ENCODE assay signal across 9 mouse cellular contexts in genomic region chr9:47733780-47734451, GRCm38 (mm10).
DNase-seq lines count a peak whose midpoint lies in the region; ATAC-seq and TF ChIP-seq lines count a peak whose summit lies in the region.
"Had no signal": no experiment of that assay in that cellular context is flagged by ENCODE, and none has a peak within 500 bp of the region (broad histone marks: within the 10 kb centered on the region; RNA-seq: fewer than 3 reads in every experiment).

No protein-coding gene starts in this region.

- no peaks in the 10 kb centered on the region for H3K27me3 ChIP-seq in midbrain, postnatal 0 days (ENCODE audit: insufficient read depth, low read length)
- no peaks in the 10 kb centered on the region for H3K27me3 ChIP-seq in midbrain, embryonic 11.5 days (ENCODE audit: control insufficient read depth, insufficient read depth, low read length)
- no peaks in the 10 kb centered on the region for H3K27me3 ChIP-seq in forebrain, embryonic 16.5 days (replicated peaks; ENCODE audit: control insufficient read depth, insufficient read depth, low read length)
- H3K27me3 ChIP-seq: limb, embryonic 12.5 days had no signal

- DNase-seq in gastrocnemius, adult 18-20 months (ENCODE audit: low spot score): peak; percentile 19
- DNase-seq in gastrocnemius, postnatal 36 days: no peak
- DNase-seq in midbrain, postnatal 0 days (ENCODE audit: low spot score): peak; percentile 39
- DNase-seq in midbrain, embryonic 11.5 days (ENCODE audit: low spot score, missing footprints): no peak
- DNase-seq in heart, postnatal 36 days: peak; percentile 11 to 25
- peak; percentile 23 for DNase-seq in skeletal muscle tissue, adult 2 months (ENCODE audit: low read depth, low spot score)

- no peak for ATAC-seq in midbrain, postnatal 0 days (ENCODE audit: low FRiP score)
- ATAC-seq in midbrain, embryonic 11.5 days (ENCODE audit: low FRiP score): no peak
- ATAC-seq in inflammation-experienced regulatory T-cells, adult 6 months: no peak
- ATAC-seq in forebrain, embryonic 16.5 days: no peak

- 86% methylated on average over 13 of the region's 13 CpGs for WGBS in midbrain, postnatal 0 days
- 90% methylated on average over 13 of the region's 13 CpGs for WGBS in midbrain, embryonic 11.5 days
- 62% methylated on average over 13 of the region's 13 CpGs for WGBS in forebrain, embryonic 16.5 days

- no peak overlapping the region for H3K4me3 ChIP-seq in midbrain, postnatal 0 days (ENCODE audit: low read depth, low read length)
- H3K4me3 ChIP-seq in midbrain, embryonic 11.5 days (ENCODE audit: low read depth, low read length): no peak overlapping the region
- no peak overlapping the region for H3K4me3 ChIP-seq in forebrain, embryonic 16.5 days (replicated peaks; ENCODE audit: low read length)
- H3K4me3 ChIP-seq: limb, embryonic 12.5 days had no signal

- no peak overlapping the region for H3K4me2 ChIP-seq in midbrain, postnatal 0 days (ENCODE audit: low read depth, low read length, poor library complexity, severe bottlenecking)
- H3K4me2 ChIP-seq in midbrain, embryonic 11.5 days: no peak overlapping the region
- no peak overlapping the region for H3K4me2 ChIP-seq in forebrain, embryonic 16.5 days (ENCODE audit: low read length)
- H3K4me2 ChIP-seq: limb, embryonic 12.5 days had no signal

- H3K27ac ChIP-seq in midbrain, postnatal 0 days (ENCODE audit: low read depth, low read length): no peak overlapping the region
- no peak overlapping the region for H3K27ac ChIP-seq in midbrain, embryonic 11.5 days (ENCODE audit: low read depth, low read length)
- no peak overlapping the region for H3K27ac ChIP-seq in forebrain, embryonic 16.5 days (ENCODE audit: low read length)
- H3K27ac ChIP-seq: limb, embryonic 12.5 days had no signal

- H3K4me1 ChIP-seq in midbrain, postnatal 0 days (ENCODE audit: insufficient read depth, low read length): peaks cover 8% of the 10 kb centered on the region
- H3K4me1 ChIP-seq in midbrain, embryonic 11.5 days (ENCODE audit: control insufficient read depth, insufficient read depth, low read length): peaks cover 5% of the 10 kb centered on the region
- peaks cover 24% of the 10 kb centered on the region for H3K4me1 ChIP-seq in forebrain, embryonic 16.5 days (replicated peaks; ENCODE audit: control insufficient read depth, insufficient read depth, low read length)

- no peak for TF ChIP-seq CTCF in midbrain, postnatal 0 days (IDR thresholded peaks at IDR 0.05)

- intact Hi-C loops in gastrocnemius, postnatal 36 days (cut with DNase I): no loop called here
- intact Hi-C loops in heart, postnatal 36 days (cut with DNase I): no loop called here

- no peak overlapping the region for H3K9ac ChIP-seq in midbrain, postnatal 0 days (replicated peaks; ENCODE audit: low read length, poor library complexity, severe bottlenecking)
- H3K9ac ChIP-seq in midbrain, embryonic 11.5 days (ENCODE audit: low read length): no peak overlapping the region
- no peak overlapping the region for H3K9ac ChIP-seq in forebrain, embryonic 16.5 days (replicated peaks; ENCODE audit: low read depth, low read length)
- H3K9ac ChIP-seq: limb, embryonic 12.5 days had no signal

- H3K36me3 ChIP-seq in midbrain, postnatal 0 days (ENCODE audit: insufficient read depth, low read length): no peaks in the 10 kb centered on the region
- no peaks in the 10 kb centered on the region for H3K36me3 ChIP-seq in midbrain, embryonic 11.5 days (ENCODE audit: control insufficient read depth, insufficient read depth, low read length)
- H3K36me3 ChIP-seq in forebrain, embryonic 16.5 days (ENCODE audit: control insufficient read depth, insufficient read depth): no peaks in the 10 kb centered on the region
- H3K36me3 ChIP-seq: limb, embryonic 12.5 days had no signal

- H3K9me3 ChIP-seq in midbrain, postnatal 0 days (ENCODE audit: low read length): no peaks in the 10 kb centered on the region
- H3K9me3 ChIP-seq in midbrain, embryonic 11.5 days (ENCODE audit: control insufficient read depth, low read length): no peaks in the 10 kb centered on the region
- H3K9me3 ChIP-seq in forebrain, embryonic 16.5 days (ENCODE audit: control insufficient read depth, low read length): no peaks in the 10 kb centered on the region
- H3K9me3 ChIP-seq: limb, embryonic 12.5 days had no signal

Comparison
In these comparisons a context has a peak if more than half of its experiments do, and no peak if none do; other contexts are left out.
1. DNase-seq: peak in gastrocnemius, adult 18-20 months (single experiment), midbrain, postnatal 0 days (single experiment), heart, postnatal 36 days (2 of 2) and skeletal muscle tissue, adult 2 months (single experiment); none in gastrocnemius, postnatal 36 days (0 of 2) and midbrain, embryonic 11.5 days (single experiment).